Mouse (Mus musculus) C2C12 (cell line): ENCODE measurements around the gene Themis. TPM values are rescaled to one million over a fixed set of nuclear protein-coding genes. Genes with fewer than 3 reads are reported as not detected.

Experiments used
- H3K27me3 ChIP-seq: one replicate; pipeline ENCODE4 v1.6.1; 2011; ENCODE audit not compliant: control insufficient read depth, insufficient read depth, insufficient read length
- H3K36me3 ChIP-seq: one replicate; pipeline ENCODE4 v1.6.1; 2011; ENCODE audit not compliant: control insufficient read depth, insufficient read depth
- H3K4me3 ChIP-seq: one replicate; pipeline ENCODE4 v1.5.1; 2011; ENCODE audit warnings: mild to moderate bottlenecking, control low read depth; ENCODE audit not compliant: poor library complexity, insufficient read depth, severe bottlenecking
- H3K79me2 ChIP-seq: one replicate; pipeline ENCODE4 v1.6.1; 2011; ENCODE audit not compliant: control insufficient read depth, insufficient read depth
- H3K79me3 ChIP-seq: one replicate; pipeline ENCODE4 v1.6.1; 2011; ENCODE audit warnings: low read depth, control low read depth
- H3ac ChIP-seq: one replicate; pipeline ENCODE3; 2011; ENCODE audit warnings: low read depth; ENCODE audit not compliant: control insufficient read depth, insufficient read length
- CEBPB ChIP-seq: IDR thresholded peaks from one replicate; pipeline ENCODE4 v1.6.1; 2011; ENCODE audit warnings: low read depth, mild to moderate bottlenecking, control low read depth, moderate library complexity
- CTCF ChIP-seq: IDR thresholded peaks from one replicate; pipeline ENCODE4 v1.5.1; 2011; ENCODE audit not compliant: control insufficient read depth, insufficient read depth, insufficient read length
- FOSL1 ChIP-seq: IDR thresholded peaks from one replicate; pipeline ENCODE4 v1.8.0; 2011; ENCODE audit warnings: mild to moderate bottlenecking, low read length; ENCODE audit not compliant: poor library complexity, insufficient read depth, severe bottlenecking
- MAX ChIP-seq: IDR thresholded peaks from one replicate; pipeline ENCODE4 v1.6.1; 2011; ENCODE audit warnings: mild to moderate bottlenecking, control low read depth
- MYOD1 ChIP-seq: IDR thresholded peaks from one replicate; pipeline ENCODE4 v1.6.1; 2011; ENCODE audit warnings: low read depth; ENCODE audit not compliant: control insufficient read depth, insufficient read length
- MYOG ChIP-seq: IDR thresholded peaks from one replicate; pipeline ENCODE4 v1.6.1; 2011; ENCODE audit not compliant: control insufficient read depth, insufficient read length; ENCODE audit errors: extremely low read depth
- USF1 ChIP-seq: IDR thresholded peaks from one replicate; pipeline ENCODE4 v1.6.1; 2011; ENCODE audit warnings: low read depth, mild to moderate bottlenecking, control low read depth, moderate library complexity
- polyA plus RNA-seq: library from polyadenylated mRNA; unstranded; fragments of >200 nt; fragmentation: generic; extraction: Trizol; gene quantifications from one replicate; pipeline ENCODE4 v1.2.1, GENCODE M21; 2012; ENCODE audit warnings: missing spikeins

Themis gene
- polyA plus RNA-seq, 1 experiment: not detected

DNA sequence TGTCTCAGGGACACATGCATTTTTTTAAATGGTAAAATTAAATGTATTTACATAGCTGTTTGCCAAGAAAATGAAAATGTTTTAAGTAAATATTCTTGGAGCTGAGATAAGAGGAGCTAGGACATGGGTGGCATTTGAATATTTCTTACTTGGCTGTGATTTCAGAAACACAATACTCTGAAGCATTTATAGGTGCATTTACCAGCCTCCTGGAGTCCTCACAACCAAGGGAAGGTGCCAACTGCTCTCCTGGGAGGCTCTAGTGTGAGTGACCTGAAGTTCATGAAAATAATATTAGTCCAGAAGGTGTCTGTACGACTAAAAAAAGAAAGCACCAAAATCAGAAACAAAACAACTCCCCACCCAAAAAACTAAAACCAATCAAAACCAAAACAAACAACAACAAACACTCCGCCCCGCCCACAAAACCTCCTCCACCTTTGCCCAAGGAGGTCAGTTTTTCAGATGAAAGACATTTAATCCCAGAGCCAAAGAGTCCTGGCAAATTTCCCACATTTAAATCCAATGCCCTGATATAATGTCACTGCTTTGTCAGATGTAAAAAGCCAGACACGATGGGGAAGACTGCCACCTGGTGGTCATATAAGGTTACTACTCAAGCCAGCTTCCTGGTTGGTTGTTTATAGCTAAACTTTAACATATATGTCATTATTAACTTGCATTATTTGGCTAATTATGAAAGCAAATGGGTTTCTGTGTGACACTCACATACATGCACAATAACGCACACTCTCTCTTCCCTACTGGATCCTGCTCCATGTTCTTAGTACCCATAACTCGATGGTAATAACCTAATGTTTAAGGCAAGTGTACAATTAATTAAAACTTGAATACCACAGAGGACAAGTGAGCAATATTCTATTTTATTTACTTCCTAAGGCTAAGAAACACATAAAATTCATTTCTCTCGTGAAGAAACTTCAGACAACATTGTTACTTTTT is 175.9 kb downstream of the Themis start:
- Histone ChIP-seq H3K27me3 (no peaks in the 10 kb centered on the region), H3K36me3 (no peaks in the 10 kb centered on the region), H3K79me2 (no peaks in the 10 kb centered on the region), H3ac (no peak overlapping the region), H3K4me3 (no peak overlapping the region), H3K79me3 (no peaks in the 10 kb centered on the region)
- TF ChIP-seq CTCF (no peak), FOSL1 (no peak), USF1 (no peak), MYOG (no peak), MYOD1 (no peak), MAX (no peak), CEBPB (no peak)

DNA sequence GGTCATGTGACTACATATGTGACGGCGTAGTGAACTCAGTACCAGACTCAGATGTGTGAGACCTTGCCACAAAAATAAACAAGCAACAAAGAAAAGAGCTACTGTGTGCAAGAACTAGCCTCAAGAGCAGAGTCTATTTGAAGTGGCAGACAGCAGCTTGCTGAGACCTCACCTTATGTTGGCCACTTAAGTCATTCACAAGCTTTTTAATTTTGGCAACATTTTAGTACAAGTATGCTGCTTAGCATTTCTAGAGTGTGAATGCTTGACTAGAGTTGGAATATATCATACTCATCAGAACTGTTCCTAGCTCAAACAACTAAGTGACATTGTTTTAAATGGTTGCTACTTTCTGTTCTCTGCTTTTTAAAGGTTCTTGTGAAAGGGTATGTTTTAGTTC is 188.0 kb downstream of the Themis start:
- H3K36me3 ChIP-seq: no peaks in the 10 kb centered on the region
- H3ac ChIP-seq: no peak overlapping the region
- peaks cover 3% of the 10 kb centered on the region for H3K27me3 ChIP-seq
- no peak overlapping the region for H3K4me3 ChIP-seq
- no peak for TF ChIP-seq FOSL1
- no peak for TF ChIP-seq CTCF
- no peak for TF ChIP-seq MYOG
- no peak for TF ChIP-seq MAX
- no peak for TF ChIP-seq MYOD1
- no peak for TF ChIP-seq USF1
- TF ChIP-seq CEBPB: no peak
- H3K79me3 ChIP-seq: no peaks in the 10 kb centered on the region
- H3K79me2 ChIP-seq: no peaks in the 10 kb centered on the region

- H3K36me3 ChIP-seq: no peaks in the 10 kb centered on the region
- H3K27me3 ChIP-seq: no peaks in the 10 kb centered on the region
- H3K4me3 ChIP-seq: no peak overlapping the region
- TF ChIP-seq USF1: no peak
- TF ChIP-seq MYOD1: no peak
- no peak for TF ChIP-seq CEBPB
- no peak for TF ChIP-seq CTCF
- TF ChIP-seq FOSL1: no peak
- TF ChIP-seq MAX: no peak
- TF ChIP-seq MYOG: no peak
- H3ac ChIP-seq: no peak overlapping the region
- H3K79me2 ChIP-seq: no peaks in the 10 kb centered on the region
- no peaks in the 10 kb centered on the region for H3K79me3 ChIP-seq
Observed at GRCm38 (mm10) chr10:28870580-28871354, 202.6 kb downstream of the Themis start.

DNA sequence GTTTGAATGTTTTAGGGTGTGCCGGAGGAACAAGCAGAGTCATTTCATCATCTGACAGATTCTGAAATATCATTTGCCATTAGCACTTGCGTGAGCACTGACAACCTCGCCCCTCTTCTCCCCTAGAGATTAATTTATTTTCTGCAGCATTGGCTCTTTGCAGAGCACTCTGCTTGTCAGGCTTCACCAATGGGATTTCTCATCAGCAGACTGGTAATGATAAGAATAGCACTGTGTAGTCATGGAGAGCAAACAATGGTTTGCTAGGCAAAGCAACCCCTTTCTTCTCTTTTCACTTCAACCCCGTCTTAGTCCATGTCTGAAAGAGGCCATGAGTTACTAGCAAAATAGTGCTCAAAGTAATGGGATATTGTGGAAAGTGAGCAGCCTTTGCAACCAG is 206.4 kb downstream of the Themis start:
- Histone ChIP-seq H3K79me3 (no peaks in the 10 kb centered on the region), H3K79me2 (no peaks in the 10 kb centered on the region), H3K36me3 (no peaks in the 10 kb centered on the region), H3K4me3 (no peak overlapping the region), H3K27me3 (no peaks in the 10 kb centered on the region), H3ac (no peak overlapping the region)
- TF ChIP-seq CEBPB (no peak), MYOG (no peak), USF1 (no peak), MAX (no peak), CTCF (no peak), FOSL1 (no peak), MYOD1 (no peak)

DNA sequence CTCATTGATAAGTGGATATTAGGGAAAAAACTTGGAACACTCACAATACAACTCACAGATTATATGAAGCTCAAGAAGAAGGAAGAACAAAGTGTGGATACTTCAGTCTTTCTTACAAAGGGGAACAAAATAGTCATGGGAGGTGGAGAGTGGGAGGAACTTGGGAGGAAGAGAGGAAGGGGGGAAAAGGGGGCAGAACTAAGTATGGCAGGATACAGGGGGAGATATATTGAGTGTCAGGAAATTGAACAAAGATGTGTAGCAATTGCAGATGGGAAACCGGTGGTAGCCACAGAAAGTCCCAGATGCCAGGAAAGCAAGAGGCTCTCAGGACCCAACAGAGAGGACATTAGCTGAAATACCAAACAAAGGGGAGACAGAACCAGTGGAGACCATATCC is 219.5 kb downstream of the Themis start:
- H3K36me3 ChIP-seq: no peaks in the 10 kb centered on the region
- no peaks in the 10 kb centered on the region for H3K27me3 ChIP-seq
- no peak overlapping the region for H3K4me3 ChIP-seq
- no peaks in the 10 kb centered on the region for H3K79me3 ChIP-seq
- no peak for TF ChIP-seq MAX
- no peak for TF ChIP-seq CTCF
- TF ChIP-seq MYOD1: no peak
- no peak for TF ChIP-seq USF1
- TF ChIP-seq FOSL1: no peak
- TF ChIP-seq CEBPB: no peak
- no peak for TF ChIP-seq MYOG
- no peak overlapping the region for H3ac ChIP-seq
- H3K79me2 ChIP-seq: no peaks in the 10 kb centered on the region
